Mouse (Mus musculus) retina, postnatal 7 days (tissue): ENCODE results near the gene Man2a2.
"Not testable (repeated sequence)": the region's sequence is repeated elsewhere in the genome, so short reads cannot be mapped to it uniquely, and the experiment has no call there.

Experiments
- DNase-seq: peaks from one replicate; pipeline ENCODE4 v3.0.0-alpha.2; 2012; ENCODE audit warnings: low read depth, low spot score

Gene Man2a2

DNA sequence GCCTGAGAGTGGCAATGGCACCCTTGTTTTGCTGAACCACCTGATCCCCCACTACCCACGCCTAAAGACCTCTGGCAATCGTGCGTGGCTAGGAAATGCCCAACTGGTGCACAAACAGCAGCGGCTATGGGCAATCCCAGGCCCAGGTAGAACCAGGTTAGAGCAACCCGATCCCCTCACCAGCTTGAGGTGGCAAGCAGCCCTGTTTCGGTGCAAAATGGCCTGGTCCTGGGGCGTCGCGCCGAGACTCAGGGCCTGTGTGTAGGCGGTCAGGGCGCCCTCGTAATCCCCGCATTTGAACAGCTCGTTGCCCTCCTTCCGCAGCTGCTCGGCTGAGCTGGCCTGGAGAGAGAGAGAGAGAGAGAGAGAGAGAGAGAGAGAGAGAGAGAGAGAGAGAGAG lies 31.8 kb downstream of the Man2a2 start:
- DNase-seq, result no peak

DNA sequence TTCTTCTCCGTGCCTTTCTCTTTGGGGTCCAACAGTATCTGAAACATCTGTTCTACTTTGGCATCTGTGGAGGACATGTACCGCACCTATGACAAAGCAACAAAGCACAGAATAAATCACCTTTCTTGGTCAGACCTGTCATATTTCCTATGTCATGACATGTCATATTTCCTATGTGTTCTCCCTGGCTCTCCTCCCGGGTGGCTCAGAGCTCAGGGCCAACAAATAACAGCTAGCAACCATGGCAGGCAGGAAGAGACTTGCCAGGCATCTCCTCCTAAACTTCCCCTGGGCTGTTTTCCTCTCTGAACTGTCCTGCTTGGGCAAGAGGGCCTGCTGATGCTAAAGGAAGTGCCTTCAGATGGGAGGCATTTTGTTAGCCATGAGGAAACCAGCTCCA lies 34.2 kb downstream of the Man2a2 start:
- no peak for DNase-seq

- DNase-seq, result no peak
Observed at GRCm38 (mm10) chr7:80334848-80335247, 36.3 kb downstream of the Man2a2 start.

DNA sequence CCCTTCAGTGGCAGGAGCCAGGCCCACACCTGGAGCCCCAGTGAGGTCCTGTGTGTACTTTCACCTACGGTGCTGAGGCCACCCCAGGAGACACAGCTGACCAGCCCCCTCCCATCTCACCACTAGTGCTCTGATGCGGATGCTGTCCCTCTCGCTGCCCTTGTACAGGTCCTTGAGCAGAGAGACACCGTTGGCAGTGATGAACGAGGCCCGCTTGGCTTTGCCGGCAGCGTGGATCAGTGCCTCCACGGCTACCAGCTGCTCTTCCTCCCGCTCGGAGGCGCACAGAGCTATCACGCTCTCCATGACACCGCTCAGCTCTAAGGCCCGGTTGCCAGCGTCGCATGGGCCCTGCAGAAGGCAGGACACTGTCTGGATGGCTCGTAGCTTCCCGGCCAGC lies 39.7 kb downstream of the Man2a2 start:
- DNase-seq, result no peak

- DNase-seq, result no peak
Observed at GRCm38 (mm10) chr7:80330278-80330677, 40.9 kb downstream of the Man2a2 start.

DNA sequence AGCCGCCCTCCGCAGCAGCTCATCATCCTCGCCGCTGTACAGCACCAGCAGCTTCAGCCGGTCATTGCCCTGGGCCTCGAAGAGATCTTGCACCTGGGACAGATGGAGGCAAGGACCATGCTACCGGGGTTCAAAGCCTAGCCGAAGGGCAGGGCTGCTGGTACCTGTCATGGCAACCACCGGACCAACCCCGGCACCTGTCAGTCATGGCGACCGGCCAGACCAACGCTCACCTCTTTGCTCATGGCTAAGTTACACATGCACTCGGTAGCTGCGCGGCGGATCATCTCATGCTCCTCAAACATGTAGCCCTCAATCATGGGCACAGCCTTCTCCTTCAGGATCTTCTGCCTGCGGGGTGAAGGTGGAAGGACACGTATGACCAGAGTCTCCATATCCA lies 45.1 kb downstream of the Man2a2 start:
- no peak for DNase-seq

- DNase-seq, result no peak
Observed at GRCm38 (mm10) chr7:80325292-80325868, 45.8 kb downstream of the Man2a2 start.

DNA sequence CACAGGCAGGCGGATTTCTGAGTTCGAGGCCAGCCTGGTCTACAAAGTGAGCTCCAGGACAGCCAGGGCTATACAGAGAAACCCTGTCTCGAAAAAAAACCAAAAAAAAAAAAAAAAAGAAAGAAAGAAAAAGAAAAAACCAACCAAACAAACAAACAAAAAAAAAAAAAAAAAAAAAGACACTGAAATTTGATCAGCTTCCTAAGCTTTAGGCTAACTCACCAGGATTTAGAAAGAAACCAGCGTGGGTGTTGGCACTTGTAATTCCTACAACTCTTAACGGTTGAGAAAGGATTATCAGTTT lies 46.4 kb downstream of the Man2a2 start:
- DNase-seq, result not testable (repeated sequence)

DNA sequence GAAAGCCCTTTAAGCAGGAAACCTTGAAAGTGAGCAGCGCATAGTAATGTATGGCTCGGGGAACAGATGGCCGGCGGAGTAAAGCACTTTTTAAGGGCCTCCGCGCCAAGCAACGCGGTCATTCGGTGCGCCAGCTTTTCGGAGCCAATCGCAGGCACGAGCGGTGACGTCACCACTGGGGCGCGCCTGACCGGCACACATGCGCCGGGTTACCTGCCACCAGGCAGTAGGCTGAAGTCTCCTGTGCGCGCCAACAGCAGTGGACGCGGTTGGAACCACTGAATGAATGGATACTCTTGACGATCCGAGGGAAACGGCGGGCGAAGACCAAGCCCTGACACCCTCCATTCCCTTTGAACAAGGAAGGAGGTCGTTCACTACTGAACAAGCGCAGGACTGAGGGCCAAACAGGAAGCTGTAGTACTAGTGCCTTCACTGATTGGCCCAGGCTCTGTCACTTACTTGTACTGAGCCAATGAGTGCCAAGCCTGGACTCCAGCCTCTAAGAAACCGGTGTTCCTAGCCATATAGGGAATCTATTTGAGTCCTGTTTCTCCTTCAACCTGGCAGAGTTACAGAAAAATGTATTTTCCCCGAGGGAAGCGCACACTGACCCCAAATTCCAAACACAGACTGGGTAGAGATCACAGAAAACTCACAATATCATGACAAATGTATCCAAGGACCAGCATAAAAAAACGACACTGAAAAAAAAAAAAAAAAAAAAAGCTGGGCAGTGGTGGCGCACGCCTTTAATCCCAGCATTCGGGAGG lies 46.9 kb downstream of the Man2a2 start, which contains the start of gene Rccd1:
TSS of gene Rccd1 (minus strand) at position 412 of the 773 bp plus-strand sequence.
- peak; percentile 84 for DNase-seq

DNA sequence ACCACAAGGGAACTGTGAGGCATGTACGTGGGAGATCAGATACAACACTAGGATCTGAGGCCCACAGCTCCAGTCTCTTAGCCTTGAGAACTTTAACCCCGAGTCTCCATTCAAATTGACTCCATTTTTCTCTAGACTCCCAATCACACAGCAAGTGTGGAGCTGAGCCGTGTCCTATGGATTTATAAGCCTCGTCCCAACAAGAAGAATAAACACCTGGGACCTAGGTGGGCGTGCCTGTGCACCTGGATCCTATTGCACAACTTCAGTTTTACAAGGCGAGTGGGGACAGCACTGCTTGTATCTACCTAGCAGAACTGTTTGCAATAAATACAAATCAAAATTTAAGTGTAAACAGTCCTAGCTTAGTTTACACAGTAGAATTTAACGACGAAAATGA lies 47.8 kb downstream of the Man2a2 start:
- no peak for DNase-seq

- no peak for DNase-seq
Observed at GRCm38 (mm10) chr7:80319846-80320496, 51.2 kb downstream of the Man2a2 start.

DNA sequence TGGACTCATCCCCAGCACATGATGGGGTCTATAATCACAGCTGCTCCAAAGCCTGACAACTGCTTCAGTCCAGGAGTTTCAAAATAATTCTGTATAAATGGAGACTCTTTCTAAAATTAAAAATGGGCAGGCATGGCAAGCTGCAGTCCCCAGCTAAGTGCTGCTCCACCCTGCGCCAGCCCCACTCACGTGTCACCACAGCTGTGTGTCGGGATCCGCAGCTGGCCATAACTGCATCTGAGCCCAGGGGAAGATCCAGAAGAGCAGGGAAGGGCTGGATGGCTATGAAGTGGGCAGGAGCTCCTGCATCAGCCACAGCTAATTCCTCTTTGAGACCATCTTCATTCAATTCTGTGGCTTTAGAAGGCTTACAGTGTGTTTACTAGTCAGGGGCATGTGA lies 52.5 kb downstream of the Man2a2 start:
- DNase-seq, result no peak

- DNase-seq, result no peak
Observed at GRCm38 (mm10) chr7:80317439-80318115, 53.6 kb downstream of the Man2a2 start.

DNA sequence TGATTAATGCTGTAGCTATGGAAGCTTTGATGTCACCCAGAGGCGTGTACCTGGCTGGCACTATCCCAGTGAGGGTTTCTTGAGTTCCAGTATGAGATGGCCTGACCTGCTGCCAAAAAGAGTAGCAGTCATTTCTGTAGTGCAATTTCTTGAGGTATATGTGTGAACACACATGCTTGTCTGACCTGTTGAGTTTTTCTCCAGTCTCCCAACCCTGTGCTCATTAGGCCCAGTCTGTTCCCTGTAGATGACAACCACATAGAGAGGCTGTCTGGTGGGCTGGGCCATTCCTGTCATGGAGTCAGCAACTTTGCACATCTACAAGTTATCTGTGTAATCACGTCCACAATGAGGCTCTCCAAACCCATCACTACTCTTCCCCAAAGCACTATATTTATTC lies 55.4 kb downstream of the Man2a2 start:
- no peak for DNase-seq

DNA sequence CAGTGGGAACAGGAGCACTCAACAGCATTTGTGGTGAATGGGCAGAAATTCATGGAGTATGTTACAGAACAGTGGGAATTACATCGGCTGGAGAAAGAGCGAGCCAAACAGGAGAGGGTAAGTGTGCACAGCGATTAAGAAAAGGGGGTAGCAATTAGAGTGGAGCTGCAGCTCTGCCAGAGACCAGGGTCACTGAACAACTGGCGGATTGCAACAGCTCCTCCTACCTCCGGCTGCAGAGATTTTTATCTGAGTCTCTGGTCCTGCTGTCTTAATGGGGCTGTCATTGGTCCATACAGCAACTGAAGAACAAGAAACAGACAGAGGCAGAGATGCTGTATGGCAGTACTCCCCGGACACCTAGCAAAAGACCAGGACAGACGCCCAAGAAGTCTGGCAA lies 60.4 kb downstream of the Man2a2 start:
- no peak for DNase-seq

DNA sequence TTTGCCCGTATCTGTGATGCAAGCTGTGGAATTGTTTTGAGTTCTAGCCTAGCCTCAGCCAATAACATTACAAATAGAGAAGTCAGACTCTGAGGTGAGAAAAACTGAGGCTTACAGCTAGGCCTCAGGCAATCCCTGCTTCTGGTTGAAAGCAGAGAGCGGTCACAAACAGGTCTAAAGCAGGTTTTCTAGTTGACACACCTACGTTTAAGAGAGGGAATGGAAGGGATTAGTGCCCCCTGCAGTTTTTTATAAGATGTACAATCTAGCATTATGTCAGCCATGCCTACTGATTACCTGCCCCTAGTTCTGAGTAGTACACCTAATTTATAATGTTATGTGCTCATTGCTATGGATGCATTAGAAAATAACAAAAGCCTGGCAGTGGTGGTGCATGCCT lies 63.4 kb downstream of the Man2a2 start:
- DNase-seq, result no peak

DNA sequence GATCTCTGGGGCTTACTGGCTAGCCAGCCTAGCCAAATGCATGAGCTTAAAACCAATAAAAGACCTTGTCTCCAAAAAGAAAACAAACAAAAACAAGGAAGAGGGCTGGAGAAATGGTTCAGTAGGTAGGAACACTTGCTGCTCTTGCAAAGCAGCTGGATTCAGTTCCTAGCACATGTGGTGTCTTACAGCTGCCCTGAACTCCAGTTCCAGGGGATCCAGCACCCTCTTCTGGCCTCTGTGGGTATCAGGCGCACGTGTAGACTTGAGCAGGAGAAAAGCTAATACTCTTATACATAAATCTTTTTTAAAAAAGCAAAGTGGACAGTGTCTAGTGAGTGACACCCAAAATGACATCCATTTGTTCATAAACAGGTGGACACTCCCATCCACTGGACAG lies 69.7 kb downstream of the Man2a2 start:
- DNase-seq, result no peak

DNA sequence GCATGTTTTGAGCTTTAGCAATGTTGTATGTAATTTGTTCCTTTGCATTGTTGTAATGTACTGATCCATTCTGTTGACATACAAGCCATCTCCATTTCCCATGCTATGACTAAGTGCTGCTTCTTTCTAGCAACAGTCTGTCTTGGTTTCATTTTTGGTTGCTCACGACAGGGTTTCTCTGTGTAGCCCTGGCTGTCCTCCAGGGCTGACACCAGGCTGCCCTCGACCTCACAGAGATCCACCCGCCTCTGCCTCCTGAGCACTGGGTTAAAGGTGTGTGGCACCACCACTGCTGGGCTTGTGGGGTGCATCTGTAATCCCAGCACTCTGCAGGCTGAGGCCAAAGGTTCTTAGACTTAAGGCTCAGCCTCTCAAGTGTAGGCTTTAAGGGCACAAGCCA lies 71.6 kb downstream of the Man2a2 start:
- DNase-seq, result no peak
